ENCODE assay signal across 23 mouse cellular contexts in genomic region chr5:8904539-8904938, GRCm38 (mm10). TPM values are rescaled to one million over a fixed set of nuclear protein-coding genes. Genes with fewer than 3 reads are reported as not detected.
DNase-seq lines count a peak whose midpoint lies in the region; ATAC-seq and TF ChIP-seq lines count a peak whose summit lies in the region.
"Had no signal": no experiment of that assay in that cellular context is flagged by ENCODE, and none has a peak within 500 bp of the region (broad histone marks: within the 10 kb centered on the region; RNA-seq: fewer than 3 reads in every experiment).

No protein-coding gene starts in this region.

- H3K9me3 ChIP-seq in liver, embryonic 16.5 days (replicated peaks; ENCODE audit: control insufficient read depth, low read length) = no peaks in the 10 kb centered on the region
- H3K9me3 ChIP-seq: embryonic facial prominence, embryonic 15.5 days; forebrain, embryonic 10.5 days; forebrain, embryonic 15.5 days; G1E; heart, embryonic 12.5 days; hindbrain, embryonic 13.5 days had no signal

- no peak for TF ChIP-seq POLR2A in liver, adult 2 months (IDR thresholded peaks at IDR 0.05; ENCODE audit: extremely low read depth, insufficient read depth, low read length)
- TF ChIP-seq POLR2A in brain, embryonic 14.5 days (IDR thresholded peaks at IDR 0.05; ENCODE audit: borderline replicate concordance, extremely low read depth, insufficient read depth, insufficient read length, poor library complexity, severe bottlenecking) = no peak

- no peak for TF ChIP-seq CTCF in liver, adult 2 months (IDR thresholded peaks at IDR 0.05; ENCODE audit: low read depth, low read length)
- no peak for TF ChIP-seq CTCF in brain, embryonic 14.5 days (IDR thresholded peaks at IDR 0.05; ENCODE audit: borderline replicate concordance, extremely low read depth, insufficient read depth, insufficient read length)

- 20% methylated on average over 6 of the region's 6 CpGs for WGBS in liver, adult 2 months
- WGBS in liver, embryonic 16.5 days (ENCODE audit: insufficient replicate concordance) = 80% methylated on average over 6 of the region's 6 CpGs

- H3K79me2 ChIP-seq in liver, adult 2 months (ENCODE audit: control insufficient read depth, insufficient read depth, low read length) = peaks cover 2% of the 10 kb centered on the region; the same call in 1 of the 2 replicates

- peak; percentile 15 for DNase-seq in adrenal gland, adult 2 months
- no peak for DNase-seq in adrenal gland, adult 8-10 months
- peak; percentile 91 for DNase-seq in liver, adult 2 months (ENCODE audit: extremely low read depth, low read depth, low spot score)
- DNase-seq in liver = no peak
- DNase-seq in brain, embryonic 14.5 days (ENCODE audit: low read depth) = peak; percentile 31
- no peak for DNase-seq in gastrocnemius, adult 18-20 months (ENCODE audit: low spot score)
- DNase-seq: adrenal gland, postnatal 14 days; B cell, adult 2 months; cerebellum, adult 18-20 months; cerebellum, adult 9-11 months; cerebellum, postnatal 36 days; gastrocnemius, postnatal 10 days; heart, postnatal 36 days had no signal

- no peak overlapping the region for H3K4me2 ChIP-seq in liver, embryonic 16.5 days (ENCODE audit: low read depth, low read length)
- H3K4me2 ChIP-seq: embryonic facial prominence, embryonic 15.5 days; forebrain, embryonic 15.5 days; heart, embryonic 12.5 days; hindbrain, embryonic 13.5 days had no signal

- no peak overlapping the region for H3K4me3 ChIP-seq in liver, adult 2 months (ENCODE audit: insufficient read depth, low read depth, low read length)
- H3K4me3 ChIP-seq in liver, embryonic 16.5 days (ENCODE audit: low read depth, low read length) = no peak overlapping the region
- H3K4me3 ChIP-seq: embryonic facial prominence, embryonic 15.5 days; erythroblast, embryonic 14.5 days; forebrain, embryonic 10.5 days; forebrain, embryonic 15.5 days; heart, embryonic 12.5 days; hindbrain, embryonic 13.5 days had no signal

- peaks cover 26% of the 10 kb centered on the region for H3K4me1 ChIP-seq in liver, adult 2 months (ENCODE audit: control insufficient read depth, insufficient read depth, low read length)
- no peaks in the 10 kb centered on the region for H3K4me1 ChIP-seq in liver, embryonic 16.5 days (ENCODE audit: control insufficient read depth, low read depth, low read length)
- H3K4me1 ChIP-seq: embryonic facial prominence, embryonic 15.5 days; forebrain, embryonic 15.5 days; heart, embryonic 12.5 days had no signal

- peak overlapping the region; percentile 77 for H3K27ac ChIP-seq in liver, adult 2 months (replicated peaks; ENCODE audit: insufficient read depth, low read depth, low read length)
- peak overlapping the region; percentile 22 for H3K27ac ChIP-seq in liver, embryonic 16.5 days (ENCODE audit: low read length)
- H3K27ac ChIP-seq: embryonic facial prominence, embryonic 15.5 days; forebrain, embryonic 10.5 days; forebrain, embryonic 15.5 days; hindbrain, embryonic 13.5 days; hindbrain, postnatal 0 days had no signal

- H3K27me3 ChIP-seq in liver, adult 2 months (ENCODE audit: control insufficient read depth, insufficient read depth, low read length) = no peaks in the 10 kb centered on the region
- H3K27me3 ChIP-seq in liver, embryonic 16.5 days (ENCODE audit: control insufficient read depth, insufficient read depth, low read depth, low read length) = no peaks in the 10 kb centered on the region
- H3K27me3 ChIP-seq: embryonic facial prominence, embryonic 15.5 days; forebrain, embryonic 15.5 days; heart, embryonic 12.5 days; hindbrain, embryonic 13.5 days had no signal

- peak; percentile 77 for ATAC-seq in liver, embryonic 16.5 days (ENCODE audit: low read depth)
- ATAC-seq: CD4-positive, CD25-positive, alpha-beta regulatory T cell, adult 4 months; forebrain, embryonic 15.5 days; hindbrain, postnatal 0 days had no signal

- peaks cover 65% of the 10 kb centered on the region for H3K36me3 ChIP-seq in liver, adult 2 months (ENCODE audit: control insufficient read depth, insufficient read depth, low read length)
- H3K36me3 ChIP-seq in liver, embryonic 16.5 days (ENCODE audit: control insufficient read depth, insufficient read depth) = peaks cover 36% of the 10 kb centered on the region
- H3K36me3 ChIP-seq: embryonic facial prominence, embryonic 15.5 days; forebrain, embryonic 10.5 days; forebrain, embryonic 15.5 days; G1E; heart, embryonic 12.5 days; hindbrain, embryonic 13.5 days had no signal

- peak overlapping the region; percentile 6; the same call in 1 of the 2 replicates for H3K9ac ChIP-seq in liver, adult 2 months (ENCODE audit: low read depth, low read length)
- H3K9ac ChIP-seq in liver, embryonic 16.5 days (ENCODE audit: low read depth, low read length) = no peak overlapping the region
- H3K9ac ChIP-seq: embryonic facial prominence, embryonic 15.5 days; forebrain, embryonic 15.5 days; heart, embryonic 12.5 days; hindbrain, embryonic 13.5 days had no signal

RNA-seq across cellular contexts. Expression of gene Abcb4, which starts 11.0 kb away (rescaled TPM):
- 1 to 10 TPM; 3.1 to 4.0 TPM for total RNA-seq in adrenal gland, adult 2 months (2021)
- 0.08 and 0.12 TPM in 2 replicates for polyA plus RNA-seq in adrenal gland, adult 2 months (2012; rRNA removed)
- total RNA-seq in adrenal gland, adult 8-10 months (2022) = 10 to 100 TPM in 2 of 4 experiments, 1 to 10 TPM in 2; 4.4 to 13.1 (median 7.8) TPM
- 164 and 202 TPM in 2 replicates for total RNA-seq in liver, adult 2 months (2014; rRNA removed)
- 66.9 and 77.2 TPM in 2 replicates for polyA plus RNA-seq in liver, adult 2 months (2012; rRNA removed)
- 0.34 and 0.45 TPM in 2 replicates for polyA plus RNA-seq in brain, embryonic 14.5 days (2012; rRNA removed)
- polyA plus RNA-seq in liver, embryonic 16.5 days (2015; fragmentation: Nextera tagmentation; extraction: Ambion mirVana) = 29.8 and 30.6 TPM in 2 replicates
- 10 to 100 TPM; 84.6 to 95.4 TPM for total RNA-seq in gastrocnemius, adult 18-20 months (2021)
- polyA plus RNA-seq: G1E had no signal

Comparison
In these comparisons a context has a peak if more than half of its experiments do, and no peak if none do; other contexts are left out.
1. DNase-seq: peak in adrenal gland, adult 2 months (single experiment), liver, adult 2 months (single experiment) and brain, embryonic 14.5 days (single experiment); none in adrenal gland, adult 8-10 months (single experiment), liver (single experiment) and gastrocnemius, adult 18-20 months (single experiment).
2. RNA of gene Abcb4, which starts 11.0 kb away (total RNA-seq): 164 to 202 TPM in liver, adult 2 months and 84.6 to 95.4 TPM in gastrocnemius, adult 18-20 months; 4.4 to 13.1 TPM in adrenal gland, adult 8-10 months and 3.1 to 4.0 TPM in adrenal gland, adult 2 months; every median in the first group is over 4 times any median in the second.